Mouse (Mus musculus): Measurements from ENCODE around the gene Pnpla8. TPM values are rescaled to one million over a fixed set of nuclear protein-coding genes. Genes with fewer than 3 reads are reported as not detected.

The Pnpla8 gene
- total RNA-seq, 1 experiment from 2014 or later, result 44.8 TPM

GRCm38 (mm10) chr12:44330216-44330719 is 109.1 kb downstream of the Pnpla8 start:
- ATAC-seq (replicated peaks; ENCODE audit: insufficient number of reproducible peaks, low FRiP score, low TSS enrichment, poor library complexity, severe bottlenecking), result no peak

GRCm38 (mm10) chr12:44337136-44337640 is 116.0 kb downstream of the Pnpla8 start:
- ATAC-seq (replicated peaks; ENCODE audit: insufficient number of reproducible peaks, low FRiP score, low TSS enrichment, poor library complexity, severe bottlenecking), result no peak

- no peak for ATAC-seq (replicated peaks; ENCODE audit: insufficient number of reproducible peaks, low FRiP score, low TSS enrichment, poor library complexity, severe bottlenecking)
These were observed 117.0 kb downstream of the Pnpla8 start for GRCm38 (mm10) chr12:44338195-44338622.

- ATAC-seq (replicated peaks; ENCODE audit: insufficient number of reproducible peaks, low FRiP score, low TSS enrichment, poor library complexity, severe bottlenecking), result no peak
These were observed 122.9 kb downstream of the Pnpla8 start for GRCm38 (mm10) chr12:44344075-44344474.

- no peak for ATAC-seq (replicated peaks; ENCODE audit: insufficient number of reproducible peaks, low FRiP score, low TSS enrichment, poor library complexity, severe bottlenecking)
These were observed 124.1 kb downstream of the Pnpla8 start for GRCm38 (mm10) chr12:44345251-44345650.

GRCm38 (mm10) chr12:44346143-44346542 is 125.0 kb downstream of the Pnpla8 start:
- ATAC-seq (replicated peaks; ENCODE audit: insufficient number of reproducible peaks, low FRiP score, low TSS enrichment, poor library complexity, severe bottlenecking), result no peak

- ATAC-seq (replicated peaks; ENCODE audit: insufficient number of reproducible peaks, low FRiP score, low TSS enrichment, poor library complexity, severe bottlenecking), result no peak
These were observed 133.9 kb downstream of the Pnpla8 start for GRCm38 (mm10) chr12:44355116-44355515.

- no peak for ATAC-seq (replicated peaks; ENCODE audit: insufficient number of reproducible peaks, low FRiP score, low TSS enrichment, poor library complexity, severe bottlenecking)
These were observed 136.3 kb downstream of the Pnpla8 start for GRCm38 (mm10) chr12:44357460-44357859.

- ATAC-seq (replicated peaks; ENCODE audit: insufficient number of reproducible peaks, low FRiP score, low TSS enrichment, poor library complexity, severe bottlenecking), result no peak
These were observed 136.7 kb downstream of the Pnpla8 start for GRCm38 (mm10) chr12:44357881-44358280.

GRCm38 (mm10) chr12:44371076-44371710 is 150.0 kb downstream of the Pnpla8 start:
- ATAC-seq (replicated peaks; ENCODE audit: insufficient number of reproducible peaks, low FRiP score, low TSS enrichment, poor library complexity, severe bottlenecking), result no peak

Other genes with a start within 250 kb of the Pnpla8 start
- 99.3 to 127 TPM (median 119 TPM) in 3 replicates for gene Dnajb9, start 11.0 kb upstream of the Pnpla8 start, total RNA-seq (2017)
- not detected in 3 replicates for gene Nrcam, start 107.5 kb downstream of the Pnpla8 start, total RNA-seq (2017)

All from monocyte, adult 5-6 weeks (primary cell).